Mouse (Mus musculus): ENCODE results near the gene Trim65. TPM values are rescaled to one million over a fixed set of nuclear protein-coding genes. Genes with fewer than 3 reads are reported as not detected.
"Not testable (repeated sequence)": the region's sequence is repeated elsewhere in the genome, so short reads cannot be mapped to it uniquely, and the experiment has no call there.

Gene Trim65
- polyA plus RNA-seq, 1 experiment = 9.6 TPM

DNA sequence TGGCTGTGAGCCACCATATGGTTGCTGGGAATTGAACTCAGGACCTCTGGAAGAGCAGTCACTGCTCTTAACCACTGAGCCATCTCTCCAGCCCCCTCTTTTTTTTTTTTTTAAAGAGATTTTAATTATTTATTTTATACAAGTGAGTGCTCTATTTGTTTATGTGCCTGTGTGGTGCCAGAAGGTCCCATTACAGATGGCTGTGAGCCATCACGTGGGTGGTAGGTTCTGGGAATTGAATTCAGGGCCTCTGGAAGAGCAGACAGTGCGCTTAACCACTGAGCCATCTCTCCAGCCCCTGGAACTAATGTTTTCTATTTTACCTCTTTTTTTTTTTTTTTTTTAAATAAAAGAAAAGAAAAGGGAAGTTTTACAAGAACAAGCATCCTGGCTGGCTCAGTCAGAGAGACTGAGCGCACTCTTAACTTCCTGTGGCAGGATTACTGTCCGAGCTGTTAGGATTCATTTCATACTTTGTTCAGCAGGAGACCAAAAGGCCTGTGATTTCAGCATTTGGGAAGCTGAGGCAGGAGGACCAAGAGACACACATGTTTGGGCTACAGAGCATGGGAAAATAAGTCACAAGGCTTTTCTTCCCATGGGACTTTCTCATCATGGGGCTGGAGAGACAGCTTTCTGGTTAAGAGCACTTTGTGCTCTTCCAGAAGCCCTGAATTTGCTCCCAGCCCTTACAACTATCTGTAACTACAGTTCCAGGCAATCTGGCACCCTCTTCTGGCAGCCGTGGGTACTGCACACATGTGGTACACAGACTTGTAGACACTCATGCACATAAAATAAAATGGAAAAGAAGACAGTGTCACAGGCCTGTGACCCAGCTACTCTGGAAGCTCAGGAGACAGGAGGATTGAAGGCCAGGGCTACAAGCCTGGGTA is 34.5 kb downstream of the Trim65 start:
- DNase-seq = peak; percentile 29
- 84% methylated on average over 5 of the region's 5 CpGs for WGBS
- no peak overlapping the region for H3K27ac ChIP-seq (ENCODE audit: insufficient read depth, low read depth, low read length)

DNA sequence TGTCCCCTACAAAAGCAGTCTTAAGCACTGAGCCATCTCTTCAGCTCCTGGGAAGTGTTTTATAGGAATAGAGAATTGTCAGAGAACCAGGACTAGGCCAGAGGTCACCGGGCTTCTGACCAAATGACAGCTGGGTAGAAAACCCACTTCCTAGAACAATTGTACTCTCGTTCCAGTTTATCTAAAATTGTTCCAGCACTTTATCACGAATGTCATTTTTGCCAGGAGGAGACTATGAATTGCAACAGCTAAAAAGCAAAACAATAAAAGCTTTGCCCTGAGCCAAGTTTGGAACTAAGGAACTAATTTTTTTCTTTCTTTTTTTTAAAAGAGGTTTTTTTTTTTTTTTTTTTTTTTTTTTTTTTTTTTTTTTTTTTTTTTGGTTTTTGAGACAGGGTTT is 35.4 kb downstream of the Trim65 start:
- Histone ChIP-seq H3K4me3 (ENCODE audit: insufficient read depth, low read depth, low read length) (no peak overlapping the region), H3K27ac (ENCODE audit: insufficient read depth, low read depth, low read length) (peak overlapping the region; percentile 62), H3K36me3 (ENCODE audit: control insufficient read depth, insufficient read depth, low read length) (no peaks in the 10 kb centered on the region), H3K27me3 (replicated peaks; ENCODE audit: control insufficient read depth, insufficient read depth, low read length) (no peaks in the 10 kb centered on the region), H3K4me1 (ENCODE audit: control insufficient read depth, insufficient read depth, low read length) (peaks cover 16% of the 10 kb centered on the region)
- TF ChIP-seq CTCF (conservative IDR thresholded peaks at IDR 0.05; ENCODE audit: insufficient read depth, insufficient read length, low read depth, low read length) (no peak), POLR2A (IDR thresholded peaks at IDR 0.05; ENCODE audit: low read depth, low read length) (no peak)
- WGBS = 46% methylated on average over 3 of the region's 3 CpGs
- DNase-seq = peak; percentile 92

More for the DNA sequence above, 34.5 kb downstream of the Trim65 start:
- Histone ChIP-seq H3K4me3 (ENCODE audit: insufficient read depth, low read depth, low read length) (no peak overlapping the region), H3K27me3 (replicated peaks; ENCODE audit: control insufficient read depth, insufficient read depth, low read length) (no peaks in the 10 kb centered on the region), H3K4me1 (ENCODE audit: control insufficient read depth, insufficient read depth, low read length) (peaks cover 24% of the 10 kb centered on the region), H3K36me3 (ENCODE audit: control insufficient read depth, insufficient read depth, low read length) (no peaks in the 10 kb centered on the region)
- TF ChIP-seq POLR2A (IDR thresholded peaks at IDR 0.05; ENCODE audit: low read depth, low read length) (no peak), CTCF (conservative IDR thresholded peaks at IDR 0.05; ENCODE audit: insufficient read depth, insufficient read length, low read depth, low read length) (peak; percentile 54)

DNA sequence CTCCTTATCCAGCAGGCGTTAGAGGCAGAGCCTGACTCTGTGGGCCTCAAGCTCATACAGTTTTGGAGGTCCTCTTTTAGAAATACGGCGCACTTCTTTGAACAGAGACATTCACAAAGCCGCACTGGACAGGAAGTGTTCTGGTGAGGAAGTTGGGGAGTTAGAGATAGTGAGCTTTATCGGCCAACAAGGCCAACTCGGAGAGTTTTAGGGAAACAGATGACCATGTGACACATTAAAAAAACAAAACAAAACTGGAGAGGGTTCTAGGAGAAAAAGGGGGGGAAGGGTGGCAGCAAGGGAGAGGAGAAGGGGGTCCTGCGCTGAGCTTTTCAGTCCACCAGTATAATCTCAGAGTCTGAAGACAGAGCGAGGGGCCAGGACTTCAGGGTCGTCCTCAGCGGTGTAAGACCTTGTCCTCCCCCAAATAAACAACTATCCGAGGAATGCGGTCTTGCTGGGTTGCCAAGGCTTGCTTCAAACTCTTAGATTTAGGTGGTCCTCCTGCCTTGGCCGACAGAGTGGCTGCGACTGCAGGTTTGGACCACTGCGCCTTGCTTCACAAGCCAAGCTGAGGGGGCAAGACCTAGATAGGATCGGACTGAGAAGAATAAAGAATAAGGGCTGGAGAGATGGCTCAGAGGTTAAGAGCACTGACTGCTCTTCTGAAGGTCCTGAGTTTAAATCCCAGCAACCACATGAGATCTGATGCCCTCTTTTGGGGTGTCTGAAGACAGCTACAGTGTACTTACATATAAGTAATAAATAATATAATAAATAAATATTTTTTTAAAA is 37.0 kb downstream of the Trim65 start:
- Histone ChIP-seq H3K27me3 (replicated peaks; ENCODE audit: control insufficient read depth, insufficient read depth, low read length) (no peaks in the 10 kb centered on the region), H3K27ac (ENCODE audit: insufficient read depth, low read depth, low read length) (peak overlapping the region; percentile 76), H3K4me1 (ENCODE audit: control insufficient read depth, insufficient read depth, low read length) (peaks cover 10% of the 10 kb centered on the region; the same call in 1 of the 2 replicates), H3K4me3 (ENCODE audit: insufficient read depth, low read depth, low read length) (no peak overlapping the region), H3K36me3 (ENCODE audit: control insufficient read depth, insufficient read depth, low read length) (no peaks in the 10 kb centered on the region)
- TF ChIP-seq CTCF (conservative IDR thresholded peaks at IDR 0.05; ENCODE audit: insufficient read depth, insufficient read length, low read depth, low read length) = no peak
- no peak for TF ChIP-seq POLR2A (IDR thresholded peaks at IDR 0.05; ENCODE audit: low read depth, low read length)
- peak; percentile 60 for DNase-seq
- WGBS = 48% methylated on average over 16 of the region's 16 CpGs

DNA sequence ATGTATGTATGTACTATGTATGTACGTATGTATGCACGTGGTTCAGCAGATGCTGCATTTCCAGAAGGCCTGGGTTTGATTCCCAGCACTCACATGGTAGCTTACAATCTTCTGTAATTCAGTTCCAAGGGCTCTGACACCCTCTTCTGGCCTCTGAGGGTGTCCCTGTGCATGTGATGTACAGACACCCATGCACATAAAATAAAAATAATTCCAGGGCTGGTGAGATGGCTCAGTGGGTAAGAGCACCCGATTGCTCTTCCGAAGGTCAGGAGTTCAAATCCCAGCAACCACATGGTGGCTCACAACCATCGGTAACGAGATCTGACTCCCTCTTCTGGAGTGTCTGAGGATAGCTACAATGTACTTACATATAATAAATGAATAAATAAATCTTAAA is 38.0 kb downstream of the Trim65 start:
- not testable (repeated sequence) for DNase-seq; H3K4me3 ChIP-seq (ENCODE audit: insufficient read depth, low read depth, low read length); H3K4me1 ChIP-seq (ENCODE audit: control insufficient read depth, insufficient read depth, low read length); H3K36me3 ChIP-seq (ENCODE audit: control insufficient read depth, insufficient read depth, low read length); H3K27me3 ChIP-seq (replicated peaks; ENCODE audit: control insufficient read depth, insufficient read depth, low read length); H3K27ac ChIP-seq (ENCODE audit: insufficient read depth, low read depth, low read length)
- 86% methylated on average over 6 of the region's 6 CpGs for WGBS

DNA sequence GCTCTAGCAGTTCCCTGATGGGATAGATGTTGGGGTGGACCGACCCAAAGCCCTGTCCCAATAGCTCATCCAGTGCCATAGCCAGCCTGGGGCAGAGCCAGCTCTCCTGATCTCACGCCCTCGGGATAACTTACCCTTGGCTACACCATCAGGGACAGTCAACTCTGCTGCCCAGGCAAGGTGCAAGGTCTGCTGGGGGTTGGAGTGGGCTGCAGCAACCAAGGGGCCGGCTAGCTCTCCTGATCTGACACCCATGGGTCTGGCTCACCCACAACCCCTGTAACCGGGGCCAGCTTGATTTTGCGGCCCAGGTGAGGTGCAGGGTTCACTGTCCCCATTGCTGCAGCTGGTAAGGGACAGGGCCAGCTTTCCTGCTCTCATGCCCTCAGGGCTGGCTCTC is 39.3 kb downstream of the Trim65 start:
- peak; percentile 38 for DNase-seq
- Histone ChIP-seq H3K27me3 (replicated peaks; ENCODE audit: control insufficient read depth, insufficient read depth, low read length) (no peaks in the 10 kb centered on the region), H3K4me3 (ENCODE audit: insufficient read depth, low read depth, low read length) (no peak overlapping the region), H3K36me3 (ENCODE audit: control insufficient read depth, insufficient read depth, low read length) (no peaks in the 10 kb centered on the region), H3K27ac (ENCODE audit: insufficient read depth, low read depth, low read length) (no peak overlapping the region), H3K4me1 (ENCODE audit: control insufficient read depth, insufficient read depth, low read length) (peaks cover 9% of the 10 kb centered on the region; the same call in 1 of the 2 replicates)
- WGBS = 62% methylated on average over 6 of the region's 6 CpGs
- TF ChIP-seq POLR2A (IDR thresholded peaks at IDR 0.05; ENCODE audit: low read depth, low read length) (no peak), CTCF (conservative IDR thresholded peaks at IDR 0.05; ENCODE audit: insufficient read depth, insufficient read length, low read depth, low read length) (no peak)

DNA sequence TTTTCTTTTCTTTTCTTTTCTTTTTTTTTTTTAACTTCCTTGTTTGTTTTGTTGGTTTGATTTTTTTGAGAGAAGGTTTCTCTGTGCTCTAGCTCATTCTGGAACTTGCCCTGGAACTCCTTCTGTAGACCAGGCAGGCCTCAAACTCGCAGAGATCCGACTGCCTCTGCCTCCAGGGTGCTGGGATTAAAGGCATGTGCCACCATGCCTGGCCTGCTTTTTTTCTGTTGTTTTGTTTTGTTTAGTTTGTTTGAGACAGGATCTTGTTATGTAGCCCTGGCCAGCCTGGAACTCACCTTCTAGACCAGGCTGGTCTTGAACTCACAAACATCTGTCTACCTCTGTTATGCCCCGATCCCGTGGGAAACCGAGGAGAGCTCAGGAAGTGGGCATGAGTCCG is 41.4 kb downstream of the Trim65 start:
- H3K4me1 ChIP-seq (ENCODE audit: control insufficient read depth, insufficient read depth, low read length) = peaks cover 14% of the 10 kb centered on the region
- H3K4me3 ChIP-seq (ENCODE audit: insufficient read depth, low read depth, low read length) = no peak overlapping the region
- H3K27me3 ChIP-seq (replicated peaks; ENCODE audit: control insufficient read depth, insufficient read depth, low read length) = no peaks in the 10 kb centered on the region
- DNase-seq = no peak
- WGBS = 86% methylated on average over 6 of the region's 6 CpGs
- no peak overlapping the region for H3K27ac ChIP-seq (ENCODE audit: insufficient read depth, low read depth, low read length)
- H3K36me3 ChIP-seq (ENCODE audit: control insufficient read depth, insufficient read depth, low read length) = no peaks in the 10 kb centered on the region
- TF ChIP-seq CTCF (conservative IDR thresholded peaks at IDR 0.05; ENCODE audit: insufficient read depth, insufficient read length, low read depth, low read length) = no peak
- TF ChIP-seq POLR2A (IDR thresholded peaks at IDR 0.05; ENCODE audit: low read depth, low read length) = no peak
